Mouse (Mus musculus): ENCODE data around the gene Scn5a. TPM values are rescaled to one million over a fixed set of nuclear protein-coding genes. Genes with fewer than 3 reads are reported as not detected.

The Scn5a gene
- 100 to 1,000 TPM; 174 to 194 TPM for total RNA-seq (2021)
- long read RNA-seq, experiment 1, partial matches to known transcripts: 21 of 113 reads
- long read RNA-seq, experiment 1, other reads (novel, unspliced or antisense): 92 of 113 reads
- long read RNA-seq, experiment 2, partial matches to known transcripts: 9 of 44 reads
- long read RNA-seq, experiment 2, other reads (novel, unspliced or antisense): 35 of 44 reads

GRCm38 (mm10) chr9:119578636-119579438 is at the start of gene Scn5a:
Gene Scn5a (minus strand): TSS chr9:119579016.
- no peak for DNase-seq

GRCm38 (mm10) chr9:119627227-119627626 is 48.4 kb upstream of the Scn5a start:
- no peak for DNase-seq

- no peak for DNase-seq
Measured at GRCm38 (mm10) chr9:119624151-119624550, 45.3 kb upstream of the Scn5a start.

GRCm38 (mm10) chr9:119614798-119615197 is 36.0 kb upstream of the Scn5a start:
- no peak for DNase-seq

DNA sequence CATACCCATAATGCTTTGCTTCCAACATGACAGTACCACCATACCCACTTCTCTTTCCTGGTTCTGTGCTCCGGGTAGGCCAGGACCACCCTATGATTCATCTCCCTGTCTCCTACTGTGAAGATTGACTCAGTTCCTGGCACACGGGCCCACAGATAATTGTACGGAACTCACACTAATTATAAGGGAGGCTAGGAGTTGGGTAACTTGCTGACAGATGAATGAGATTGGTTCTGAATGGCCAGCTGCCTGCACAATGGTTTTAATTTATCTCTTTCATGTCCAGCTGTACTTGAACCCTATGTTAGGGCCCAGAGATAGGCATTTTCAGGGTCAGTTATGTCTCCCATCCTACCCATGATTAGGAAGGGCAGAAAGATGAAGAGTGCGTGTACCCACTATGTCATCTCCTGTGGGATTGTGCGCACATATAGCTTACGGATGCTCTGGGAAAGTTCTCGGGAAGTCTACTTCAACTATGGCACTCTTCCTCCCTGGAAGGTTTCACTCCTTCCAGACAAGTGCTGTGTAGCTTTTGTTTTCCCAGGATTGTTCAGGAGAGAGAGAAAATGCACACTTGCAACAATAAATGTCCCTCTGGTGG is 31.8 kb upstream of the Scn5a start:
- DNase-seq: no peak

- DNase-seq: no peak
Measured at GRCm38 (mm10) chr9:119606906-119607305, 28.1 kb upstream of the Scn5a start.

DNA sequence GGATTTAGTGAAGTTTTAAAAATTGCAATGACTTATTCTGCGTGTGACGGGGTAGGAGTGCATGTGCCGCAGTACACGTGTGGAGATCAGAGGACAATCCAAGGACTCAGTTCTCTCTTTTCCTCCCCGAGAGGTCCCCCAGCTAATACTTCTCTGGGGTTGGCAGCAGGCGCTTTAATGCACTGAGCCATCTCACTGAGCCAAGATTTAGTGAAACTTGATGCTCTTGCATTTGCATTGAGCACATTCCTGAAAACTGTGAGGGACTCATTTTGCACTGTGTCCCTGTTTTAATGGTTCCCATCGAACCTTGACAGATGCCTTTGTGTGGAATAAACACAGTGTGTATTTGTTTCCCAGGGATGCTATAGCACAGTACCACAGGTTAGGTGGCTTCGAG is 25.8 kb upstream of the Scn5a start:
- DNase-seq: no peak

- DNase-seq: no peak
Measured at GRCm38 (mm10) chr9:119598501-119598900, 19.7 kb upstream of the Scn5a start.

DNA sequence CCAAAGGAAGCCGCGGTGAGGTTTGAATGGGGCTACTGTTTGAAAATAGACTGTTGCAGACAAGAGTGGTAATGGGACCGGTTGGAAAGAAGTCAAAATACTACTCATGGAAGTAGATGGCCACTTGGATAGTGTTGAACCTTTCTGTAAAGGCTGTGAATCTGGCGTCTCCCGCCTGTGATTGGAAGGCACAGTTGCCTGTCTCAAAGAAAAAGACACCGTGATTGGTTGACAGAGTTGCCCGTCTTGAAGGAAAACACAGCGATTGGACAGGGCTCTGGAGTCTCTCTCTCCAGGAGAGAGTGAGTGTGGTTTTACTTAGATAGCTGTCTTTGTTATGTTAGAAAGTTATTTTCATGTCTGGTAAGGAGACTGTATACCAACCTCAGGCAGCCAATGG is 18.5 kb upstream of the Scn5a start:
- DNase-seq: no peak

- no peak for DNase-seq
Measured at GRCm38 (mm10) chr9:119589592-119589991, 10.8 kb upstream of the Scn5a start.

- no peak for DNase-seq
Measured at GRCm38 (mm10) chr9:119588763-119589449, 10.1 kb upstream of the Scn5a start.

DNA sequence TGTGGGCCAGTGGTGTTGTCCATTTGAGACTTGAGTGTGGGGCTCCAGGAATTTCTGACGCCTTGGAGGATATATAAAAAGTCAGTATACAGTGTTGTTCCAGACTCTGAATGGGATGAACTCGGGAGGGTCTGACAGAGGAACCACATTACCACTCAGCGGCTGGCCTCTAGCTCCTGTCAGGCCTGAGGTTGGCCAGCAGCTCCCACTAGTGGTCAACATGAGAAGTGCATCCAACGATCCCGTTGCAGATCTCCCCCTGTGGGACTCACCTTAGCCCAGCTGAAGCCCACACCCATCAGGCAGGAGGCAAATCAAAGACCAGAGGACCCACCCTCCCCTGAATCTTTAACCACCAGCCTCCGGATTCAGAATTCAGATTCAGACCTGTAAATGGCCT is 1.9 kb upstream of the Scn5a start:
- DNase-seq: peak; percentile 66 to 85

DNA sequence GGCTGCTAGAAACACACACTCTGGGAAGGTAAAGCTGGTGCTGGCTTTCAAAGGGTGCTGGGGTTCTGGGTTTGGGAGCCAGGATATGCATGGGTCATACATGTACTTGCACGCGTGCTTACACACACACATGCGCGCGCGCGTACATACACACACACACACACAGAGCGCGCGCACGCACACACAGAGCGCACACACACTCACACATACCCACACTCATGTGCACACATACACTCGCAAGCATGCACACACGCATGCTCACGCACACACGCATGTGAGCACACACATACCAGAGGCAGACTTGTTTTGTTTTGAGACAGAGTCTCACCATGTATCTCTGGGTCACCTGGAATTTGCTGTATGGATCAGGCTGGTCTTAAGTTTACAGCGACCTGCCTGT is 1.4 kb upstream of the Scn5a start:
- DNase-seq: no peak

- no peak for DNase-seq
Measured at GRCm38 (mm10) chr9:119578311-119578635, 543 bp downstream of the Scn5a start.

GRCm38 (mm10) chr9:119576977-119577376 is 1.8 kb downstream of the Scn5a start:
- peak in 1 of 2 experiments; percentile 49 for DNase-seq

GRCm38 (mm10) chr9:119575732-119576131 is 3.1 kb downstream of the Scn5a start:
- DNase-seq: no peak

GRCm38 (mm10) chr9:119574366-119574765 is 4.5 kb downstream of the Scn5a start:
- DNase-seq: peak; percentile 76 to 86

DNA sequence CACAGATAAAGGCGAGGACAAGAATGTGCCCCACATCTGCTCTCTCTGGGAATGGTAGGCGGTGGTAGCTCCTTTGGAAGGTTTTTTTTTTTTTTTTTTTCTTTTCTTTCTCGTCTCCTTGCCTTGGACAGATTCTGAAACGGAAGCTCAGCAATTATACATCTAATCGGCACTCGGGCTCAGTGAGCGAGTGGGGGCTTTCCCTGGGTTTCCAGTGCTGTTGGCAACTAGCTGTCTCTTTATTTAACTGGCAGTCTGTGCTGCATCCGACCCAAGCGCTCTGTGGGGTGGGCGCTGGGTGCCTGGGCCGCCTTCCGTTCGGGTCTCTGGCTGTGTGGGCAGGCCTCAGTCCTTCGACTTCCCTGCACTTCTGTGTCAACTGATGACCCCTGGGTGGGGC is 5.8 kb downstream of the Scn5a start:
- no peak for DNase-seq

GRCm38 (mm10) chr9:119571411-119571888 is 7.4 kb downstream of the Scn5a start:
- DNase-seq: no peak

DNA sequence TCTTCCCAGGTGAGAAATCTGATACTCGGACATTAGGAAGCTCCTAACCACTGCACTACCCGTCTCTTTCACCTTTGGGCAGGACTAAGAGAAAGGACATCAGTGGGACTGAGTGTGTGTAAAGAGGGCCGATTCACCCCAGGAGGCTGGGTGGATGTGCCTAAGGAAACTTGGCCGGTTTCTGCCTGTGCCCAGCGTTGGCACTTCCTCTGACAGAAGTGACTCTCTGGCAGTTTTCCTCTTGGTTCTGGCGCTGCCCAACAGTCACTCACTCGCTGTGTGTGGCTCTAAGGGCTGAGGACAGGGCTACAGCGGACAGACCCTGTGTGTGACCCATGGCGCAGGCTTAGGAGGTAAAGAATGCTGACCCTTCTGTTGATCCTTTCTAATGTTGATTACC is 8.2 kb downstream of the Scn5a start:
- peak; percentile 60 to 64 for DNase-seq

GRCm38 (mm10) chr9:119568732-119569131 is 10.1 kb downstream of the Scn5a start:
- no peak for DNase-seq

GRCm38 (mm10) chr9:119567800-119568199 is 11.0 kb downstream of the Scn5a start:
- DNase-seq: no peak

DNA sequence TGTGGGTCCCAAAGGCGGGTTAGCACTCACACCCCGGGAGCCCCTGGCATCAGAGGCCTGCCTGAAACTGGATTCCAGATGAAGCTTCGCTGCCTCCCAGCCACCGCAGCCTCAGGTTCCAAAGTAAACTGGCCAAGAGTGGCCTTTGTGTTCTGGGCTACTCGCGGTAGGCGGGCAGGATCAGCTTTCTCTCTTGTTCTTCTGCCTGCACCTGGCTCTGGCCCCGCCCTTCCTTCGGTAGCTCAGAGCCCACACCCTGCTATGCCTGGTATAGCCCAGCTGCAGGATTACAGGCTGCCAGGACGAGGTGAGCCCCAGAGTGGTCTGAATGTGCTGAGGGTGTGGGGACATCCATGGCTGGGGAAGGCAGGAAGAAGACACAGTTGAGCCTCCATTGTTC is 12.6 kb downstream of the Scn5a start:
- DNase-seq: no peak
